Mouse (Mus musculus) limb, embryonic 10.5 days (tissue): Measurements from ENCODE around the gene Glrx. TPM values are rescaled to one million over a fixed set of nuclear protein-coding genes. Genes with fewer than 3 reads are reported as not detected.
A peak's percentile ranks its signal among the peaks of the same experiment; 100 is the strongest.

Experiments
- DNase-seq: peaks from one replicate; pipeline ENCODE4 v3.0.0-alpha.2; 2017; ENCODE audit warnings: low spot score
- H3K27ac ChIP-seq: fragments of 300-500 bp; sonication (generic); 2 replicates; pipeline ENCODE4 v1.5.1; 2016; ENCODE audit warnings: mild to moderate bottlenecking
- H3K27me3 ChIP-seq: fragments of 300-500 bp; sonication (generic); 2 replicates; pipeline ENCODE4 v1.6.1; 2016; ENCODE audit warnings: low read depth, mild to moderate bottlenecking; ENCODE audit not compliant: poor library complexity, severe bottlenecking
- H3K36me3 ChIP-seq: fragments of 300-500 bp; sonication (generic); 2 replicates; pipeline ENCODE4 v1.6.1; 2016; ENCODE audit warnings: mild to moderate bottlenecking, moderate library complexity
- H3K4me1 ChIP-seq: fragments of 300-500 bp; sonication (generic); 2 replicates; pipeline ENCODE4 v1.6.1; 2016
- H3K4me3 ChIP-seq: fragments of 300-500 bp; sonication (generic); 2 replicates; pipeline ENCODE4 v1.5.1; 2016; ENCODE audit warnings: mild to moderate bottlenecking, moderate library complexity
- H3K9me3 ChIP-seq: fragments of 300-500 bp; sonication (generic); replicated peaks from 2 replicates; pipeline ENCODE4 v1.6.1; 2016; ENCODE audit warnings: mild to moderate bottlenecking
- WGBS: fragments of 180-500 bp; shearing (Covaris S2); methylation state at CpG from one replicate; pipeline ENCODE4 v1.1.7; 2016; 5-methylcytosine and 5-hydroxymethylcytosine counted together
- polyA plus RNA-seq: library from polyadenylated mRNA; unstranded; fragments of >200 nt; fragmentation: Nextera tagmentation; extraction: Ambion mirVana; gene quantifications from 2 replicates; pipeline ENCODE4 v1.2.1, GENCODE M21; 2016

Glrx gene
- polyA plus RNA-seq = 16.9 and 21.4 TPM in 2 replicates

DNA sequence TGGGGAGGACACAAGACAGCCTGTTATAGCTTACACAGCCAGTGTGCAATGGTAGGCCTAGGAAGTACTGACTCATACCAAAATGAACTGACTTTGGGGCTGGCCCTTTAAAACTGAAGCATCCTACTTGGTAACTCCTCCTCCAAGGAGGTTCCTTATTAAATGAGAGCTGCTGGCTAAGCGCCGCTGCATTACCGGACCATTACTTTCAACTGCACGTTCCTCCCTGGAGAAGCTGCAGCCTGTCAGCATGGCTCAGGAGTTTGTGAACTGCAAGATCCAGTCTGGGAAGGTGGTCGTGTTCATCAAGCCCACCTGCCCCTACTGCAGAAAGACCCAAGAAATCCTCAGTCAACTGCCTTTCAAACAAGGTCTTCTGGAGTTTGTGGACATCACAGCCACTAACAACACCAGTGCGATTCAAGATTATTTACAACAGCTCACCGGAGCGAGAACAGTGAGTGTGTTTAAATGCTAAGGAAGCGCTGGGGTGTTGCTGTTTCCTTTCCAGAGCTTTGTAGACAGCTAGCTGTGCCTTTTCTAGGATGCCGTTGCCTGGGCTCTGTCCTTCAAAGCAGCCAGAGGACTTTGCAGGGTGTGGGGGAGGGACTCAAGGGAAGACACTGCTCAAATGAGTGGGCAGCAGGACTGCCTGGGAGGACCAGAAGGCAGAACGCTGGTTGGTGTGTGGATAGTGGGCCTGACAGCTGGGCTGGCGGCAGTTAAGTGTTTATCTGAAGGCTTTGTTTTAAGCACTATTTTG, at the start of gene Glrx:
TSS of gene Glrx (plus strand) at position 150 of the 763 bp plus-strand sequence.
- Histone ChIP-seq H3K27me3 (no peaks in the 10 kb centered on the region), H3K36me3 (no peaks in the 10 kb centered on the region), H3K4me3 (peak within 1 kb of the TSS; percentile 56), H3K4me1 (peaks cover 21% of the 10 kb centered on the region), H3K27ac (peak within 1 kb of the TSS; percentile 75), H3K9me3 (no peaks in the 10 kb centered on the region)
- DNase-seq = peak; percentile 61
- 1% methylated on average over 12 of the region's 12 CpGs for WGBS

DNA sequence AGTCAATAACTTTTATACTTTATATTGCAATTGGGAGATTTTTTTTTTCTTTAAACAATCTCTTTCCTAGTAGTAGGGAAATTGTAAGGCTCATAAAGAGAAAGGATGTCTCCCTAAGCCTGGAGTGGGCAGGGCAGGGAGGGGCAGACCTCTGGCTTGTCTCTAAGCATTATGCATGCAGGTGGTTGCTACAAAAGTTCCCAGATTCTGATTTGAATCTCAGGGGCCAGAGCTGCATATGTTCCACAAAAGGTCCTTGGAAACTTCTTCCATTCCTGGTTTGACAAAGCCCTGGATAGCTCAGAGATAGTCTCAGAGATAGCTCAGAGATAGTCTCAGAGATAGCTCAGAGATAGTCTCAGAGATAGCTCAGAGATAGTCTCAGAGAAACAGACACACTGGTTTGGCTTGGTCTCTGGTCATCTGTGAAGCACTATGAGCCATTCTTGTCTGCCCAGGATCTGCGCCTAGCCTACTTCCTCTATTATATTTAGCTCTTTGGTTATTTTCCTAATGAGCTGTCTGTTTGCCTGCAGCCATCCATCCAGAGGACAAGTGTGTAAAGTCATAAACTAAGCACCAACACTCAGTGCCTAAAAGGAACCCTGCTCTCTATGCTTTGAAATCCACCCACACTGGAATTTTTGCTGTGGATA, 49.0 kb upstream of the Glrx start:
- WGBS = 92% methylated on average over 1 of the region's 1 CpGs
- Histone ChIP-seq H3K4me1 (no peaks in the 10 kb centered on the region), H3K4me3 (no peak overlapping the region), H3K27ac (no peak overlapping the region), H3K36me3 (no peaks in the 10 kb centered on the region), H3K27me3 (no peaks in the 10 kb centered on the region), H3K9me3 (no peaks in the 10 kb centered on the region)
- no peak for DNase-seq

DNA sequence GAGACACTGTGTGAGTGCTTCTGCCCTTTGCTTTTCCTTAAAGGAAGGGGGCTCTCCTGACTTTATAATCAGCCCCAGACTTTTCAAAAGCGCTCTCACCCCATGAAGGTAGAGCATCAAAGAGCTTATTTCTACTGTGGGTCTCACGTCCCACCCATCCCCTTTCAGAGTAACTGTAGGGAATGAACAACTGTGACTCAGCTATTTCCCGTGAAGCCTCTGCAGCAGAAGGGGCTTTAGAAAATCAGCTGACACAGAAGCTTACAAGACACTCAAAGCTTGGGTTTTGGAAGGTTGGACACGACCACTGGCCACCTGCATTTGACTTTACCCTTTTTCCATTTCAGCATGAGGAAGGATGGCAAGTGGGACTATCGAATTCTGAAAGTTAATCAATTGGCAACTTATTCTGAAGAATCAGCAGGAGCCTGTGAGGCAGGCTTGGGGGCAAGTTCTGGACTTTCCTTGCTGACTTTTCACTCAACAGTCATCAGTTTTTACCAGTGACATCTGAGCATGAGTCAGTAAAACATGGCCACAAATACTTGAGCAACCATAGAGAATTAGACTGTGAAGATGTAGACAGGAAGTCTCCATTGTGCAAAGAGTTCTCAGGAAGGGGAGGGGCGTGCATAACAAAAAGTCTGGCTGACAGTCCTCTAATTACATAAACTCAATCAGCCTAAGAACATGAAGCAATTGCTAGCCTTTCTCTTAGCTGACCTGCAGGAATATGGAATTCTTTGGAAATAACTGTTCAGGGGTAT, 45.6 kb upstream of the Glrx start:
- Histone ChIP-seq H3K27ac (no peak overlapping the region), H3K36me3 (no peaks in the 10 kb centered on the region), H3K9me3 (no peaks in the 10 kb centered on the region), H3K4me1 (no peaks in the 10 kb centered on the region), H3K27me3 (no peaks in the 10 kb centered on the region), H3K4me3 (no peak overlapping the region)
- DNase-seq = no peak
- 61% methylated on average over 6 of the region's 6 CpGs for WGBS

DNA sequence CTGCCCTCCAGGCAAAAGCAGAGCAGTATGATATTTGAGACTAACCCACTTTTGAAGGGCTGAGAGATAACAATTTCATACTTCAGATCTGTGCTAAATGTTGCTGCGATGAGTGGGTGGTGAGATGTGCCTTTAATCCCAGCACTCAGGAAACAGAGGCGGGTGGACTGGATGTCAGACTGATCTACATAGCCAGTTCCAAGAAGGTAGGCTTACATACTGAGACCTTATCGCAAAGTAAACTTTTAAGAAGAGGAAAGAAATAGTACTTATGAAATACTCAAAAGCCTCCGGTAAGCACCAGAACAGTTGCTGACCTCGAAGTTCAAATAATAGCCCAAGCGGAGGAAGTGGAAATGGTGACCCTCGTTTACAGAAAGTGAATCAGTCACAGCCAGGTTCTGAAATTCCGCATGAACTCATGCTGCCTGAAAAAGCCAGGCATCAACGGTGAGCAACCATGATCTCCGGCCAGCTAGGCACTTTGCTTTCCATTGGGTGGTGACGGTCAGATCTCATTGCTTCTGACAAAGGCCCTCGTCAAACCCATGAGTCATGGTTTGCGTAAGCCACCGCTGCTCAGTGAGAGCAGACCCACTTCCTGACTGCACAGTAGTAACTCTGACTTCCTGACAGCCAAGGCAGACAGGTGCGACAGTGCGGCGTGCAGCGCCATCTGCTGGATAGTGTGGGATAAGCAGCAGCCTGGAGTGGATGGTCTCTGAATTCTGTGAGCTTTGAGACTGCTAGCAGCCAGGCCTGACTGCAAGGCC, 42.1 kb upstream of the Glrx start:
- peak overlapping the region; percentile 53 for H3K27ac ChIP-seq
- 38% methylated on average over 18 of the region's 18 CpGs for WGBS

DNA sequence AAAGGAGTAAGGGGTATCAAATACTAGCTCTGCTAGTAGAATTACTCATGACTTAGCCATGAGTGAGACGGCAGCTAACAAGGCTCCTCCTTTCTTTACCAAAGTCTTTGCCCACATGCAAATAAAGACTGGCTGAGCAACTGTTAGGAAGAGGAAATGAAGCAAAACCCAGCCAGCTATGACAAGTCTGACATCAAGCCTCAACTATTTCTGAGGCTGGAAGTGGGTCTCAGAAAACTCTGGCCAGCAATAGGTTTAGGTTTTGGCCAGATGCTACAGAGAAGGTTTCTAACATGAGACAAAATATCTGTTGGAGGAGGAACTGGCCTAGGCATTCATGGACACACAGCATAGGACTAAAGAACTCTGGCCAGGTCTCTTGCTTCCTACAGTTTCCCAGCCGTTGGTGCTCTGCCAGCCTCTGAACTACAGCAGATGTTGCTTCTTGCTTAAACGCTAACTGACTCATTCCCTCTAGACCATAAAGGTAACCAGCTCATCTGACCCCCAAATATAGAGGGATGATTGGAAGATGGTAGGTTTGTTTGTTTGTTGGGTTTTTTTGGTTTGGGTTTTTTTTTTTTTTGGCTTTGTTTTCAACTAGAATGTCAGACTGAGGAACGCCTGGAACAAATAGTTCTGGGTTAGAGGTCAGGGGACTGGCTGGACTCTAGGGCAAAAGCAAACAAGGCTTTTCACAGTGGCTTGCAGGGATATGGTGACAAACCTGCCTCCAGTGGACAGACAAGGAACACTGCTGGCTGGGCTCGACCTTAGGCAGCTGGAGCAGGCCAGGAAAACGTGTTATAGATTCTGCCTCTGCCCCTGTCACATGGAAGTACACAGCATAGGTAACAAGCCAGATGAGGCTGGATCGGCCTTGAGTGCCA, 41.0 kb upstream of the Glrx start:
- Histone ChIP-seq H3K36me3 (no peaks in the 10 kb centered on the region), H3K27ac (no peak overlapping the region), H3K9me3 (no peaks in the 10 kb centered on the region), H3K27me3 (no peaks in the 10 kb centered on the region), H3K4me3 (no peak overlapping the region), H3K4me1 (no peaks in the 10 kb centered on the region)
- no peak for DNase-seq
- WGBS = 87% methylated on average over 7 of the region's 7 CpGs

More for the DNA sequence above, 42.1 kb upstream of the Glrx start:
- DNase-seq = peak; percentile 95
- Histone ChIP-seq H3K36me3 (no peaks in the 10 kb centered on the region), H3K4me3 (peak overlapping the region; percentile 33), H3K4me1 (no peaks in the 10 kb centered on the region), H3K27me3 (no peaks in the 10 kb centered on the region), H3K9me3 (no peaks in the 10 kb centered on the region)

DNA sequence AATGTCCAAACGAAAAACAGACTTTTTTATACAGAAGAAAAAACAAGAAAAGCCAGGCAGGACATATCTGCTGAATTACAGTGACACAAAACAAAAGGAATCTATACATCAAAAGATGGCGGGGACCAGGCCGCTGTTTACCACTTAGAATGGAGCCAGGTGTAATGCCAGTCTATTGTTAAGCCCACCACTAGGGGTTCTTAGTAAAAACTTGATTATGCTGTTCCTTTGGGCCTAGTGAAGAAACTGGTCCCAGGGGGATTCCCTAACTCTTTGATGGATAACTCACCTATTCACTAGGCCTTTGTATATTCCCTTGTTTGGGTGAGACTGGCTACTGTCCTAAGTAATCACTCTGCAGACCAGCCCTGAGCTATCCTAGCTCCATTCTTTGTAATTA, 40.2 kb upstream of the Glrx start:
- Histone ChIP-seq H3K4me3 (no peak overlapping the region), H3K27ac (no peak overlapping the region), H3K36me3 (no peaks in the 10 kb centered on the region), H3K27me3 (no peaks in the 10 kb centered on the region), H3K4me1 (no peaks in the 10 kb centered on the region), H3K9me3 (no peaks in the 10 kb centered on the region)
- no peak for DNase-seq
- 86% methylated on average over 3 of the region's 3 CpGs for WGBS

DNA sequence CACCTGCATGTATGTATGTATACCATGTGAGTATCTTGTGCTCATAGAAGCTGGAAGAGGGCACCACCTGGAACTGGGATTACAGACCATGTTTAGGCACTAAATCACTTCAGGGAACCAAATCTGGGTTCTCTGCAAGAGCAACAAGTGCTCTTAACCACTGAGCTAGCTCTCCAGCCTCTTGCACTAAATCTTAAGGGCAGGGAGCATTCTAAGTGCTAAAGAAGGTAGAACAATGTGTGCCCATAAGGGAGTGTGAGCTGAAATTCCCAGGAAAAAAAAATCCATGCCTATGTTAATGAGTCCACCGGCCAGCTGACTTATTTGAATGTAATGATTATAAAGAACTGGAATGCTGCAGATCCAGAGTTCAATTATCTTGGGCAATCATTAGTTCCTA, 31.7 kb upstream of the Glrx start:
- H3K4me3 ChIP-seq = no peak overlapping the region
- WGBS = 82% methylated on average over 1 of the region's 1 CpGs
- DNase-seq = no peak
- no peaks in the 10 kb centered on the region for H3K27me3 ChIP-seq
- H3K27ac ChIP-seq = no peak overlapping the region
- H3K9me3 ChIP-seq = no peaks in the 10 kb centered on the region
- no peaks in the 10 kb centered on the region for H3K4me1 ChIP-seq
- no peaks in the 10 kb centered on the region for H3K36me3 ChIP-seq

DNA sequence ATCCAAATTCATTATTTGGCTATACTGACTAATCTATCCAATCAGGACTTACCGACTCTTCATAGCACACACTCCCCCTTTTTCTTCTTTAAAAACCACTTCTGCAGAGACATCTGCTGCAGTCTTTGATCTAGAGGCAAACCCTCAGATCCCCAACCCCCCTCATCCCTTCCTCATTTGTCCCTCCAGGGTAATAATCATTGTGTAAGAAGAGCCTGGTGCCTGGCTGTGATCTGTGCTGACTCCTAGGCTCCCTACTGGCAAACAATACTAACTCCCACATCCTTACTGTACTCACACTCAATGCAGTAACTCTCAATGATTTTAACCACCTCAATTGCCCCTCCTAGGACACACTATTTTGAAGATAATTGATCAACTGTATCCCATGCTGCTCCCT, 29.7 kb upstream of the Glrx start:
- no peaks in the 10 kb centered on the region for H3K36me3 ChIP-seq

DNA sequence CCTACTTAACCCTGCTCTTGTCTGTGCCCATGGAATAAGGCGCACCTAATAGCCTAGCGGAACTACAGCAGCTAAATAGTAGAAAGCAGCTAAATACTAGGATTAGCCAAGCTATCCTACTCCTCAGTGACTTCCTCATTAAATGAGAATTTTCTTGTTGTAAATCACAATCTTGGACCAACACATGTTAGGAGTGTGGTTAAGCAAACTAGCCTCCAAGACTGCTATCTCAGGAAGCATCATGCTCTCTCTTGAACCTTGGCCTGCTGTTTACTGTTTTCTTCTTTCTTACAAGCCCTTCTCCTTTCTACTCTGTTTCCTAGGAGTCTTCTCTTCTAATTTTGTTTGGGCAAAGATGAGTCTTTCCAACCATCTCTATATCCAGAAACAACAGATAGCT, 22.5 kb upstream of the Glrx start:
- no peaks in the 10 kb centered on the region for H3K36me3 ChIP-seq
- no peaks in the 10 kb centered on the region for H3K4me1 ChIP-seq
- H3K9me3 ChIP-seq = no peaks in the 10 kb centered on the region
- H3K27ac ChIP-seq = no peak overlapping the region
- no peak overlapping the region for H3K4me3 ChIP-seq
- H3K27me3 ChIP-seq = no peaks in the 10 kb centered on the region
- WGBS = 100% methylated on average over 2 of the region's 2 CpGs
- no peak for DNase-seq

More for the DNA sequence above, 29.7 kb upstream of the Glrx start:
- DNase-seq = no peak
- no peak overlapping the region for H3K27ac ChIP-seq
- H3K27me3 ChIP-seq = no peaks in the 10 kb centered on the region
- no peaks in the 10 kb centered on the region for H3K9me3 ChIP-seq
- WGBS = 63% methylated on average over 1 of the region's 1 CpGs
- H3K4me3 ChIP-seq = no peak overlapping the region
- no peaks in the 10 kb centered on the region for H3K4me1 ChIP-seq

DNA sequence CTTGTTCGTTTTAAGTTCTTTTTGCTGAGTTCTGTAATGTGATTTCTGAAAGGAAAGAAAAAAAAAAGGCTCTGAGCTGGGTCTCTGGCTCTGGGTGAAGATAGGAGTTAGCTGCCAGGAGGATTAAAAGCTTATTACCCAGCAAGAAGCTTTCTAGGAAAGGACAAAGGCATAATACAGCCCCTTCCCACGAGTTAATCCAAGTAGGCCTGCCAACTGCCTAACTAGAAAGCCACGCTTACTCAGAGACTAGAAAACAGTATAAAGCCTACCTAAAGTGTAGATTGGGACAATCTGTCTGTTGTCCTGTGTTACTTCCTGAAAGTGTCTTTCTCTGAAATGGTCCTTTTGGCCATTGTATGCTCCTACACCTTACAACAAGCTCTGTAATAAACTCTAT, 21.2 kb upstream of the Glrx start:
- Histone ChIP-seq H3K4me1 (no peaks in the 10 kb centered on the region), H3K27me3 (no peaks in the 10 kb centered on the region), H3K4me3 (no peak overlapping the region), H3K36me3 (no peaks in the 10 kb centered on the region), H3K9me3 (no peaks in the 10 kb centered on the region), H3K27ac (no peak overlapping the region)
- WGBS = 63% methylated on average over 3 of the region's 3 CpGs
- DNase-seq = no peak

DNA sequence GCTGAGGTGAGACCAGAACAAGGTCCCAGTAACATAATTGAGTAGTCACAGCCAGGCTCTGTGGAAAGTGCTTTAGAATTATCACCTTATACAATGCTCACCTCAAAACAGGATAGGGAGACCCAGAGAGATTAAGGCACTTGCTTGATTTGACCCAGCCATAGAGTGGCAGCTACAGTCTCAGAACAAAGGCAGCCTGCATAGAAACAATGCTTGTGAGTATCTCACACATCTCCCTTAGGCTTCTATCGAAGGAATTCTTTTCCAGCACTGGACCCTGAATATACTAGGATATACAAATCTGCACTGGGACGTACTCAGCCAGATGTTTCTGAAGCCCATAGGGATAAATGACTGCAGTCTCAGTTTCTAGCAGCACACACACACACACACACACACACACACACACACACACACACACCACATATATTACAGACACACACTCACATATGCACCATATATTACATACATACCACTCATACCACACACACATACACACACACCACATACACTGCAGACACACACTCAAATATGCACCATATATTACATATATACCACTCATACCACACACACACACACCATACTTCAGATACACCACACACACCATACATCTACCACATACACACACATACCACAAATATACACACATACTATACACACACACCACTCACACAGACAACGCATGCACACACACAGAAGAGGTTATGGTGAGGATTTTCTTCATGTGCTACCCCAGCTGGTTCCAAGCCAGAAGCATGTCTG, 20.5 kb upstream of the Glrx start:
- WGBS = 84% methylated on average over 3 of the region's 3 CpGs
- no peaks in the 10 kb centered on the region for H3K27me3 ChIP-seq
- no peaks in the 10 kb centered on the region for H3K36me3 ChIP-seq
- no peak overlapping the region for H3K27ac ChIP-seq
- no peaks in the 10 kb centered on the region for H3K9me3 ChIP-seq
- DNase-seq = no peak
- no peaks in the 10 kb centered on the region for H3K4me1 ChIP-seq
- no peak overlapping the region for H3K4me3 ChIP-seq
